Mouse (Mus musculus) liver, adult 2 months (tissue): ENCODE data around the gene Bpi. TPM values are rescaled to one million over a fixed set of nuclear protein-coding genes. Genes with fewer than 3 reads are reported as not detected.

Source experiments
- DNase-seq: peaks from one replicate; pipeline ENCODE4 v3.0.0-alpha.2; 2011; ENCODE audit warnings: low read depth, low spot score; ENCODE audit errors: extremely low read depth
- H3K27ac ChIP-seq: fragments of 200-500 bp; replicated peaks from 2 replicates; pipeline ENCODE4 v1.5.1; 2012; ENCODE audit warnings: low read depth, mild to moderate bottlenecking, control low read depth, inconsistent platforms, low read length; ENCODE audit not compliant: insufficient read depth
- H3K27me3 ChIP-seq: fragments of 200-500 bp; 2 replicates; pipeline ENCODE4 v1.6.1; 2012; ENCODE audit warnings: mild to moderate bottlenecking, moderate library complexity, low read length, inconsistent platforms; ENCODE audit not compliant: control insufficient read depth, insufficient read depth
- H3K36me3 ChIP-seq: fragments of 200-500 bp; 2 replicates; pipeline ENCODE4 v1.6.1; 2012; ENCODE audit warnings: low read length, inconsistent platforms; ENCODE audit not compliant: control insufficient read depth, insufficient read depth
- H3K4me1 ChIP-seq: fragments of 200-500 bp; 2 replicates; pipeline ENCODE4 v1.6.1; 2011; ENCODE audit warnings: low read length; ENCODE audit not compliant: control insufficient read depth, insufficient read depth
- H3K4me3 ChIP-seq: fragments of 200-500 bp; 2 replicates; pipeline ENCODE4 v1.5.1; 2011; ENCODE audit warnings: low read depth, mild to moderate bottlenecking, control low read depth, low read length, moderate library complexity; ENCODE audit not compliant: insufficient read depth
- H3K79me2 ChIP-seq: fragments of 200-500 bp; 2 replicates; pipeline ENCODE4 v1.6.1; 2012; ENCODE audit warnings: inconsistent platforms, mild to moderate bottlenecking, low read length, moderate library complexity; ENCODE audit not compliant: control insufficient read depth, insufficient read depth
- H3K9ac ChIP-seq: fragments of 200-500 bp; 2 replicates; pipeline ENCODE4 v1.6.1; 2012; ENCODE audit warnings: low read depth, mild to moderate bottlenecking, control low read depth, inconsistent platforms, low read length
- CTCF ChIP-seq: fragments of 200-500 bp; IDR thresholded peaks from 2 replicates; pipeline ENCODE4 v1.5.1; 2011; ENCODE audit warnings: low read depth, low read length, control low read depth
- POLR2A ChIP-seq: fragments of 200-500 bp; IDR thresholded peaks from 2 replicates; pipeline ENCODE4 v1.6.1; 2011; ENCODE audit warnings: low read length, control low read depth; ENCODE audit not compliant: insufficient read depth; ENCODE audit errors: extremely low read depth
- WGBS: fragments of 180-500 bp; shearing (Covaris S2); methylation state at CpG from one replicate; pipeline ENCODE4 v1.1.7; 2018; 5-methylcytosine and 5-hydroxymethylcytosine counted together
- polyA plus RNA-seq: library from polyadenylated mRNA; depleted of rRNA; stranded (reverse); fragments of >200 nt; gene quantifications from 2 replicates; pipeline ENCODE4 v1.2.3, GENCODE M21; 2012
- total RNA-seq: library from RNA; depleted of rRNA; stranded (reverse); fragments of >200 nt; gene quantifications from 2 replicates; pipeline ENCODE4 v1.2.3, GENCODE M21; 2014

The Bpi gene
- total and polyA plus RNA-seq, 2 experiments: not detected

GRCm38 (mm10) chr2:158258781-158259180 is 887 bp downstream of the Bpi start:
- no peaks in the 10 kb centered on the region for H3K4me1 ChIP-seq
- no peak overlapping the region for H3K27ac ChIP-seq
- DNase-seq: peak; percentile 42
- H3K9ac ChIP-seq: no peak overlapping the region
- H3K4me3 ChIP-seq: no peak overlapping the region
- H3K79me2 ChIP-seq: no peaks in the 10 kb centered on the region
- H3K27me3 ChIP-seq: no peaks in the 10 kb centered on the region
- WGBS: 12% methylated on average over 12 of the region's 12 CpGs
- no peaks in the 10 kb centered on the region for H3K36me3 ChIP-seq
- TF ChIP-seq POLR2A (no peak), CTCF (peak; percentile 89)

DNA sequence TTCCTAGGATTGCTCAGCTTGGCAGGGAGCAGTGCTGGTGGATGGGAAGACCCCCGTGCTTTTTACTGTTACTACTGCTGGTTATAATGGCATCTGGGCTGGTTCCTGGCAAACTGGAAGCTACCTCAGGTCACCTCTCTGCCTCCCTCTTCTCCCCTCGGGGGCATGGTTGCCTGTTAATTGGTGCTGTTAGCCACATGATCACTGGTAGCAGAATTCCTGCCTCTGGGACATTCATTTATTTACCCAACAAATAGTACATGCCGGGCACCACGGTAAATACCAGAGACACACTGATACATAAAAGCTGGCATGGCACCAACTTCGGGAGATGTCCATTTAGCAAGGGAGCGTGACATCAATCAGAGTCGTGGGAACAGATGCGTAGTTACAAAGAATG is 1.6 kb downstream of the Bpi start:
- 26% methylated on average over 8 of the region's 8 CpGs for WGBS
- TF ChIP-seq CTCF: no peak
- H3K9ac ChIP-seq: no peak overlapping the region
- H3K36me3 ChIP-seq: no peaks in the 10 kb centered on the region
- no peak overlapping the region for H3K27ac ChIP-seq
- H3K79me2 ChIP-seq: no peaks in the 10 kb centered on the region
- no peaks in the 10 kb centered on the region for H3K27me3 ChIP-seq
- H3K4me3 ChIP-seq: no peak overlapping the region
- no peaks in the 10 kb centered on the region for H3K4me1 ChIP-seq
- no peak for DNase-seq

GRCm38 (mm10) chr2:158264877-158265276 is 7.0 kb downstream of the Bpi start:
- TF ChIP-seq POLR2A: no peak
- no peak for TF ChIP-seq CTCF
- Histone ChIP-seq H3K27ac (no peak overlapping the region), H3K4me3 (no peak overlapping the region), H3K4me1 (no peaks in the 10 kb centered on the region), H3K36me3 (no peaks in the 10 kb centered on the region), H3K79me2 (no peaks in the 10 kb centered on the region), H3K9ac (no peak overlapping the region), H3K27me3 (no peaks in the 10 kb centered on the region)
- WGBS: 86% methylated on average over 3 of the region's 3 CpGs
- no peak for DNase-seq

DNA sequence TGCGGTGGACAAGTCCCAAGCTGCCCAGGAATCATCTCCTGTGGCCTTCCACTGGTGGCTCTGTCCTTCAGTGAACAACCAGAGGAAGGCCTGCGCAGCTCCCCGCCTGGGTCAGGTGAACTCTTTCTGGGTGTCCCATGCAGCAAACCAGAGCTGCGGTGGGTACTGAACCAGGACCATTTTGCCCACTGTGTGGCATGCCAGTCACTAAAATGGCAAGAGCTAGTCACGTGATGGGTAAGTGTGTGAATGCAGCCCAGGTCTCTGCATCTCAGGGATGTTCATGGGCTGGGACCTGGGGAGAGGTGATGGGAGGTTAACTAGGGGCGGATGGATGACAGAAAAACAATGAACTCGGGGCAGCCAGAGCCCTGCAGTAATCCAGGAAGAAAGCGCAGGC is 12.1 kb downstream of the Bpi start:
- Histone ChIP-seq H3K27me3 (no peaks in the 10 kb centered on the region), H3K4me3 (no peak overlapping the region), H3K79me2 (no peaks in the 10 kb centered on the region), H3K36me3 (no peaks in the 10 kb centered on the region), H3K9ac (no peak overlapping the region), H3K4me1 (no peaks in the 10 kb centered on the region), H3K27ac (no peak overlapping the region)
- 87% methylated on average over 8 of the region's 8 CpGs for WGBS
- TF ChIP-seq POLR2A (no peak), CTCF (no peak)
- no peak for DNase-seq

GRCm38 (mm10) chr2:158273646-158274045 is 15.8 kb downstream of the Bpi start:
- Histone ChIP-seq H3K79me2 (no peaks in the 10 kb centered on the region), H3K9ac (no peak overlapping the region), H3K27me3 (no peaks in the 10 kb centered on the region), H3K36me3 (no peaks in the 10 kb centered on the region), H3K4me1 (no peaks in the 10 kb centered on the region), H3K4me3 (no peak overlapping the region), H3K27ac (no peak overlapping the region)
- WGBS: 43% methylated on average over 2 of the region's 2 CpGs
- DNase-seq: no peak
- TF ChIP-seq POLR2A (no peak), CTCF (no peak)

DNA sequence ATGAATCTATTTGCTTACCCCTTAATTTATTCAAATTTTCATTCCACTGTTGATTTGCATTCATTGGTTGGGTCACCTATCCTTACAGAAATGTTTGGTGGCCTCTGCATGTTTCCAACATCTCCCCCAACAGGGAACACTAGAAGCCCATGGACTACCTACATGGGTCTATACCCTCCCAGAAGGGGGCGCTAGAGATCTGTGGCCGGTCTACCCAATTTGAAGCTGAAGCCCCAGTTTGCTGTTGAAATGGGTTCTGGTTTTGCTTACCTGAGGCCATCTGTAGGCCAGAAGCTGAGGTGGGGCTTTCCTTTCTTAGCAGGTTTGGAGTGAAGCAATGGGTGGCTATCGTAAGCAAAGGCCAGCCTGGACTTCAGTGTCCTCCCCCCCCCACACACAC is 17.5 kb downstream of the Bpi start:
- DNase-seq: peak; percentile 24
- 87% methylated on average over 3 of the region's 3 CpGs for WGBS
- H3K4me1 ChIP-seq: no peaks in the 10 kb centered on the region
- no peaks in the 10 kb centered on the region for H3K79me2 ChIP-seq
- H3K27ac ChIP-seq: no peak overlapping the region
- H3K36me3 ChIP-seq: no peaks in the 10 kb centered on the region
- H3K9ac ChIP-seq: no peak overlapping the region
- H3K4me3 ChIP-seq: no peak overlapping the region
- TF ChIP-seq POLR2A (no peak), CTCF (peak; percentile 39; the same call in 1 of the 2 replicates)
- no peaks in the 10 kb centered on the region for H3K27me3 ChIP-seq
